ENCODE assay signal across 8 mouse cellular contexts in the genomic region with DNA sequence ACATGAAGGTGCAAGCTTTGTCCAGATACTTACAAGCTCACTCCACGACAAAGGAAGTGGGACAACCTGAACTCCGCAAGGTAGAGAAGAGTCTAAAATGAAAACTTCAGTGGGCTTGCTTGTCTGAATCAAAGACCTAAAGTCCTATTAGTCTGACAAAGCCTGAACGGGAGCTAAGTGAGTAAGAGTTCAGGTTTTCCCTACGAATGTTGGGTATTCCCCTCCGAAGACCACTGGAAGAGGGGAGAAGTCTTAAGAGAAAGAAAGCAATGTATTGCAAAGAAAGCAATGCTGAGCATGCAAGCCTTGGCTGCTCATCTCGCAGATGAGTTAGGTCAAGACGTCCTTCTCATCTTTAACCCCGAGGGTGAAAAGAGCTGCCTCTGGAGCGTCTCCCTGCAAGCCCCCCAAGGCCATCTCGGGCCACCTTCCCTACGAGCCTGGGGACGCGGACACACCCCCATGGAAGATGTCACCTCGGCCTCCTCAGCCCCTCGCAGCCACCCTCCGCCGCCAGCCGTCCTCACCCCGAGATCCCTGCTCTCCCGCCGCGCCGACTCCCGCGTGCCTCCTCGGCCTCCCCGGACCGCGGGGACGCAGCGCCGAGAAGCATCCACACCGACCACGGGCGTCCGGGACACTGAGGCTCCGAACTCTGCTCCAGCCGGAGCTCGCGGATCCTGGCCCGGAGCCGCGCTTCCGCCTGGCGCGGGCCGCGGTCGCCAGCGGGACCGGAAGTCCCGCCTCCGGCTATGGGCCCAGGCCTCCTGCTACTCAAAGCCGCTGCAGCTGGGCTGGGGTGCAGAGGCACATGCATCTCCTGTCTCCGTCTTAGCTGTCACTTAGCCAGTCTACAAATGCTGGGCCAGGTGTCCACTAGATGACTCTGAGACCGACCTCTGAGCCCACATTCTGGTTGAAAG. TPM values are rescaled to one million over a fixed set of nuclear protein-coding genes. Genes with fewer than 3 reads are reported as not detected.
A peak's percentile ranks its signal among the peaks of the same experiment; 100 is the strongest.
DNase-seq lines count a peak whose midpoint lies in the region; ATAC-seq and TF ChIP-seq lines count a peak whose summit lies in the region.

Gene Disp1 (minus strand): TSS at position 727 of the 923 bp plus-strand sequence.

- peak within 1 kb of the TSS; percentile 53; the same call in 1 of the 2 replicates for H3K27ac ChIP-seq in forebrain, embryonic 16.5 days (ENCODE audit: low read length)
- H3K27ac ChIP-seq in lung, embryonic 16.5 days (ENCODE audit: low read length) = peak within 1 kb of the TSS; percentile 45; the same call in 1 of the 2 replicates

- H3K4me2 ChIP-seq in forebrain, embryonic 16.5 days (ENCODE audit: low read length) = peak within 1 kb of the TSS; percentile 76
- peak within 1 kb of the TSS; percentile 77 for H3K4me2 ChIP-seq in lung, embryonic 16.5 days (ENCODE audit: low read depth, low read length)

- no peaks in the 10 kb centered on the region for H3K9me3 ChIP-seq in G1E (replicated peaks)
- no peaks in the 10 kb centered on the region for H3K9me3 ChIP-seq in forebrain, embryonic 16.5 days (ENCODE audit: control insufficient read depth, low read length)
- H3K9me3 ChIP-seq in lung, embryonic 16.5 days (ENCODE audit: control insufficient read depth, low read length) = no peaks in the 10 kb centered on the region

- intact Hi-C loops in heart, postnatal 36 days (cut with DNase I) = loop anchor here (5.0 kb wide), 1 partner anchor 74 kb away; no protein-coding TSS in a partner anchor

- H3K36me3 ChIP-seq in G1E (replicated peaks) = peaks cover 15% of the 10 kb centered on the region
- no peaks in the 10 kb centered on the region for H3K36me3 ChIP-seq in forebrain, embryonic 16.5 days (ENCODE audit: control insufficient read depth, insufficient read depth)
- no peaks in the 10 kb centered on the region for H3K36me3 ChIP-seq in lung, embryonic 16.5 days (ENCODE audit: control insufficient read depth, insufficient read depth, low read length)

- H3K27me3 ChIP-seq in G1E (ENCODE audit: insufficient read depth, low read length) = peaks cover 3% of the 10 kb centered on the region; the same call in 1 of the 2 replicates
- H3K27me3 ChIP-seq in forebrain, embryonic 16.5 days (replicated peaks; ENCODE audit: control insufficient read depth, insufficient read depth, low read length) = no peaks in the 10 kb centered on the region
- H3K27me3 ChIP-seq in lung, embryonic 16.5 days (ENCODE audit: control insufficient read depth, insufficient read depth, low read depth, low read length) = no peaks in the 10 kb centered on the region

- 3% methylated on average over 53 of the region's 56 CpGs for WGBS in forebrain, embryonic 16.5 days
- WGBS in lung, embryonic 16.5 days = 2% methylated on average over 56 of the region's 56 CpGs

- peak; percentile 82 for DNase-seq in G1E (ENCODE audit: low spot score)
- peak; percentile 35 for DNase-seq in cerebellum, adult 11-12 months
- peak; percentile 82 to 83 for DNase-seq in heart, postnatal 36 days
- peak; percentile 15 to 42 for DNase-seq in layer of hippocampus, adult 8-10 months (ENCODE audit: low spot score in 2 of 2)
- peak; percentile 62 for DNase-seq in ovary, adult 18-20 months (ENCODE audit: low spot score)
- DNase-seq in thymus, postnatal 0 days (ENCODE audit: low spot score) = peak; percentile 93

- ATAC-seq in G1E (ENCODE audit: extremely low read depth, insufficient number of reproducible peaks, low FRiP score, poor library complexity, severe bottlenecking) = peak; percentile 89
- ATAC-seq in forebrain, embryonic 16.5 days = peak; percentile 90
- ATAC-seq in lung, embryonic 16.5 days (ENCODE audit: low read depth) = peak; percentile 91

- H3K4me3 ChIP-seq in G1E (ENCODE audit: low read depth, low read length) = peak within 1 kb of the TSS; percentile 90
- H3K4me3 ChIP-seq in forebrain, embryonic 16.5 days (replicated peaks; ENCODE audit: low read length) = peak within 1 kb of the TSS; percentile 80
- H3K4me3 ChIP-seq in lung, embryonic 16.5 days (ENCODE audit: low read length) = peak within 1 kb of the TSS; percentile 85

- H3K4me1 ChIP-seq in G1E (ENCODE audit: insufficient read depth, low read depth, low read length) = peaks cover 25% of the 10 kb centered on the region
- H3K4me1 ChIP-seq in forebrain, embryonic 16.5 days (replicated peaks; ENCODE audit: control insufficient read depth, insufficient read depth, low read length) = peaks cover 19% of the 10 kb centered on the region
- peaks cover 6% of the 10 kb centered on the region; the same call in 1 of the 2 replicates for H3K4me1 ChIP-seq in lung, embryonic 16.5 days (replicated peaks; ENCODE audit: control insufficient read depth, insufficient read depth, low read length)

- H3K9ac ChIP-seq in forebrain, embryonic 16.5 days (replicated peaks; ENCODE audit: low read depth, low read length) = peak within 1 kb of the TSS; percentile 93
- peak within 1 kb of the TSS; percentile 97 for H3K9ac ChIP-seq in lung, embryonic 16.5 days (ENCODE audit: low read length)

- no peak for TF ChIP-seq CTCF in G1E (IDR thresholded peaks at IDR 0.05; ENCODE audit: low read depth, low read length)

RNA-seq across cellular contexts. Expression of gene Disp1, which starts in this region (rescaled TPM):
- total RNA-seq in G1E (2014; fragmentation: Nextera tagmentation) = 5.0 and 11.0 TPM in 2 replicates
- 3.0 and 3.8 TPM in 2 replicates for total RNA-seq in G1E (2017)
- 8.2 and 10.5 TPM in 2 replicates for polyA plus RNA-seq in G1E (2012)
- polyA plus RNA-seq in forebrain, embryonic 16.5 days (2015; fragmentation: Nextera tagmentation; extraction: Ambion mirVana) = 6.4 and 7.1 TPM in 2 replicates
- 1 to 10 TPM; 5.6 to 7.0 TPM for total RNA-seq in heart, postnatal 36 days (2021)
- total RNA-seq in layer of hippocampus, adult 8-10 months (2022) = 1 to 10 TPM; 4.5 to 6.5 (median 5.4) TPM
- 7.8 and 8.9 TPM in 2 replicates for polyA plus RNA-seq in lung, embryonic 16.5 days (2015; fragmentation: Nextera tagmentation; extraction: Ambion mirVana)
- 8.6 and 11.3 TPM in 2 replicates for polyA plus RNA-seq in thymus, postnatal 0 days (2015; fragmentation: Nextera tagmentation; extraction: Ambion mirVana)

Comparison
In these comparisons a context has a peak if more than half of its experiments do, and no peak if none do; other contexts are left out.
1. Peak in every context shown above with its lines: DNase-seq, ATAC-seq, H3K4me3 ChIP-seq and H3K27ac ChIP-seq.
2. DNase-seq: peak in every context shown above with its lines; median percentile 93 in thymus, postnatal 0 days; 82 in heart, postnatal 36 days; 82 in G1E; 62 in ovary, adult 18-20 months; 35 in cerebellum, adult 11-12 months; 28 in layer of hippocampus, adult 8-10 months.